Mouse (Mus musculus) liver, postnatal 0 days (tissue): ENCODE results near the gene Pax2.

Experiments
- CTCF ChIP-seq: sonication (generic); IDR thresholded peaks from 2 replicates; pipeline ENCODE4 v1.5.1; 2016; ENCODE audit warnings: antibody characterized with exemption, low read depth
- EP300 ChIP-seq: IDR thresholded peaks from 2 replicates; pipeline ENCODE4 v1.6.1; 2016; ENCODE audit warnings: antibody characterized with exemption, low read depth, mild to moderate bottlenecking

DNA sequence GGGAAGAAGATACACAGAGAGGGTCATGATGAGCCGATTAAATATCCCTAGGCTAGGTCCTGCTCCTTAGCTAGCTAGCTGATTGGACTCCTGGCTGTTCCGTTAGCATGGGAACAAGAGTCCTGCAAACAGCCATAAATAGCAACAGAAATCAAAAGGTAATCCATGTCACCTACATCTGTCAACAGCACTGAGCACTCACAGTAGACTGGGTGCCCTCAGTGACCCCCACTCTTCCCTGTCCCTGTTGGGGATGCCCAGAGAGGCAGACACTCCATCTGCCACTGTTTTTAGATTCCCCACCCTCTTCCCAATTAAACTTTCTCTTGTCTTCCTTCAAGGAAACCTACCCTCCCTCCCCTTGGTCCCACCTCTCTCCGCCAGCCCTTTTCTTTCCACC is 130.6 kb downstream of the Pax2 start:
- TF ChIP-seq EP300 (no peak), CTCF (no peak)
